Mouse (Mus musculus): ENCODE data around the gene Gad1.

The Gad1 gene

GRCm38 (mm10) chr2:70564646-70565315 is 11.9 kb downstream of the Gad1 start:
- in situ Hi-C loops (cut with MboI, MseI) = no loop called here

GRCm38 (mm10) chr2:70565651-70566602 is 13.1 kb downstream of the Gad1 start:
- in situ Hi-C loops (cut with MboI, MseI) = no loop called here

GRCm38 (mm10) chr2:70566603-70566981 is 13.7 kb downstream of the Gad1 start:
- in situ Hi-C loops (cut with MboI, MseI) = no loop called here

- in situ Hi-C loops (cut with MboI, MseI) = no loop called here
Measured at GRCm38 (mm10) chr2:70567071-70567681, 14.3 kb downstream of the Gad1 start.

- in situ Hi-C loops (cut with MboI, MseI) = no loop called here
Measured at GRCm38 (mm10) chr2:70567682-70568077, 14.8 kb downstream of the Gad1 start.

GRCm38 (mm10) chr2:70568198-70568941 is 15.5 kb downstream of the Gad1 start:
- in situ Hi-C loops (cut with MboI, MseI) = no loop called here

- in situ Hi-C loops (cut with MboI, MseI) = no loop called here
Measured at GRCm38 (mm10) chr2:70571698-70572097, 18.8 kb downstream of the Gad1 start.

- in situ Hi-C loops (cut with MboI, MseI) = no loop called here
Measured at GRCm38 (mm10) chr2:70572251-70572650, 19.4 kb downstream of the Gad1 start.

- in situ Hi-C loops (cut with MboI, MseI) = no loop called here
Measured at GRCm38 (mm10) chr2:70573544-70574210, 20.8 kb downstream of the Gad1 start.

- in situ Hi-C loops (cut with MboI, MseI) = no loop called here
Measured at GRCm38 (mm10) chr2:70588200-70588599, 35.3 kb downstream of the Gad1 start.

- in situ Hi-C loops (cut with MboI, MseI) = no loop called here
Measured at GRCm38 (mm10) chr2:70592432-70592831, 39.6 kb downstream of the Gad1 start.

- in situ Hi-C loops (cut with MboI, MseI) = no loop called here
Measured at GRCm38 (mm10) chr2:70593670-70594069, 40.8 kb downstream of the Gad1 start.

GRCm38 (mm10) chr2:70595896-70596295 is 43.0 kb downstream of the Gad1 start:
- in situ Hi-C loops (cut with MboI, MseI) = no loop called here

- in situ Hi-C loops (cut with MboI, MseI) = no loop called here
Measured at GRCm38 (mm10) chr2:70609769-70610168, 56.9 kb downstream of the Gad1 start.

- in situ Hi-C loops (cut with MboI, MseI) = no loop called here
Measured at GRCm38 (mm10) chr2:70614745-70615351, 62.0 kb downstream of the Gad1 start.

- in situ Hi-C loops (cut with MboI, MseI) = no loop called here
Measured at GRCm38 (mm10) chr2:70616076-70616475, 63.2 kb downstream of the Gad1 start.

GRCm38 (mm10) chr2:70616617-70617016 is 63.7 kb downstream of the Gad1 start:
- in situ Hi-C loops (cut with MboI, MseI) = no loop called here

- in situ Hi-C loops (cut with MboI, MseI) = no loop called here
Measured at GRCm38 (mm10) chr2:70619232-70619835, 66.5 kb downstream of the Gad1 start.

GRCm38 (mm10) chr2:70620225-70620624 is 67.4 kb downstream of the Gad1 start:
- in situ Hi-C loops (cut with MboI, MseI) = no loop called here

- in situ Hi-C loops (cut with MboI, MseI) = no loop called here
Measured at GRCm38 (mm10) chr2:70622244-70622643, 69.4 kb downstream of the Gad1 start.

All from T-helper 2 cell (primary cell).